Mouse (Mus musculus) heart, postnatal 36 days (tissue): Measurements from ENCODE around the gene Vps13d. TPM values are rescaled to one million over a fixed set of nuclear protein-coding genes. Genes with fewer than 3 reads are reported as not detected.

Experiments used
- DNase-seq, 2 experiments: peaks; one replicate each; pipeline ENCODE4 v3.0.0; 2021 to 2022
- intact Hi-C: fragments of 180-260 bp; cut with DNase I; formaldehyde crosslinking; loops from one replicate; pipeline ENCODE4 v1.15.1; 2025
- total RNA-seq, 2 experiments: library from RNA; stranded (reverse); gene quantifications; 2 replicates each; pipeline ENCODE4 v1.2.3; 2021

Vps13d gene
- total RNA-seq, 2 experiments from 2014 or later: 70.1 to 73.5 TPM

GRCm38 (mm10) chr4:145099853-145100252, 95.0 kb downstream of the Vps13d start:
- intact Hi-C loops: no loop called here
- no peak for DNase-seq

- intact Hi-C loops: no loop called here
- no peak for DNase-seq
Observed at GRCm38 (mm10) chr4:145099344-145099743, 95.5 kb downstream of the Vps13d start.

DNA sequence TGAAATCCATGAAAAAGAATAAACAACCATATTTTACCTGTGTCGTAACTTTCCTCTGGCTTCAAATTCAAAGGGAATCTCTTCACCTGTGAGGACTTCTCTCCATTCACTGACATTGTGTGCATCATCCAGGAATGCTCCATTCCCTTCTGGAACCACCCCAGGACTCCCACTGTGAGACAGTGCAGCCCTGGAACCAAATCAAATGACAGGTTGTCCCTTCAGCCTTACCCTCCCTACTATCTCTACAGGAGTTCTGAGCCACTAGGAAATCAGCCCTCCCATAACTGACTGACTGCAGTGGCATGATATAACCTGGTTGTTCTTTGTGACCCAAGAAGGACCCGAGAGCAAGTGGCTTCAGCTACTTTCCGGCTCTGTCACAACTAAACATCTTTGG, 96.8 kb downstream of the Vps13d start:
- intact Hi-C loops: no loop called here
- no peak for DNase-seq

GRCm38 (mm10) chr4:145096481-145097039, 98.2 kb downstream of the Vps13d start:
- DNase-seq: no peak
- intact Hi-C loops: no loop called here

DNA sequence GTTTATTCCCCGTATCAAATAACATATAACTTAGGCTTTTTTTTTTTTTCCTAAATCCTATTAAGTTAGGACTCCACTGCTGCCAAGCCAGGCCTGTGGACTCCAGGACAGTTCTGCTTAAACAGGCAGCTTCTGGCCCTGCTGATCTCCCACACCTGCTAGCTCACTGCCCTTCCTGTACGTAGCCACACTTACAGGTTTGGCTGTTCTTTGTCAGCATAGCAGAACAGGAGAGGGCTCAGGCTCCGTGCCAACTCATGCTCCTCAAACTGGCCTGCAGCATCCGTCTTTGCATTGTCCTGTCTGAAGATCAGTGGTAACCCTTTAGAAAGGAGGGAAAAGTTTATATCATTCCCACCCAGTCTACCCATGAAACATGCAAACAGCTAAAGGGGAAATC, 108.3 kb downstream of the Vps13d start:
- intact Hi-C loops: no loop called here

DNA sequence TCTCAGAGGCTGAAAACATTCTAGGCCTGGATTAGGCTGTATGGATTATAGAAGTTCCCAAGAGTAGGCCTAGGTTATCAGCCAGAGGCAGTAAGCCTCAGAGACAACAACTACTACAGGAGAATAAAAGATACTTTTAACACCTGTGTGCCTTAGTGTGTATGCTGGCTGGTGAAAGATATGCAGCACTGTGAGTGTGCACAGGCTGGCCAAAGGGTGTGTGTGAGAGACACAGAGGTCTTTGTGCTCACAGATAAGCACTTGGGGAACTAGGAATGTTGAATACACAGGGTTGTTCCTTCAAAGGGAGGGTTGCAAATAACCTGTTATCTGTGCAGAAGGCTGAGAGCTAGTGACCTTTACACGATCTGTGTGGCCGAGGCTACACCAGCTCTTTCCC, 115.5 kb downstream of the Vps13d start:
- DNase-seq: no peak
- intact Hi-C loops: no loop called here

More for the DNA sequence above, 108.3 kb downstream of the Vps13d start:
- no peak for DNase-seq

- intact Hi-C loops: no loop called here
- no peak for DNase-seq
Observed at GRCm38 (mm10) chr4:145074276-145074675, 120.5 kb downstream of the Vps13d start.

DNA sequence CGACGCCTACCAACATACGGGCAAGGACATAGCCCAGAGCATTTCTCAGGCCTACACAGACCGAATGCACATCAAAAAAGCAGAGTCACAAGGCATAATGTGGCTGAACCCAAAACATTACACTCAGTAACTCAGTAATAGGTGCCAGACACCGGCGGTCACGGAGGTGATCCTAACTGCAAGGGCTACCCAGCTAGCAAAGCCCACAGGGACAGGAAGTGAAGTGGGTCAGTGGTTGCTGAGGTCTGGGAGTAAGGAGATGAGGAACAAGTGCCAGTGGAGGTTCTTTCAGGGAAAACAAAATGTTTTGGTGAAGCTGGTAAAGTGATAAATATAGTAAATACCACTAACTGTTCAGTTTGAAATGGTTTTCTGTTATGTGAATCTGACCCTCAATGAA, 121.1 kb downstream of the Vps13d start:
- no peak for DNase-seq
- intact Hi-C loops: no loop called here

DNA sequence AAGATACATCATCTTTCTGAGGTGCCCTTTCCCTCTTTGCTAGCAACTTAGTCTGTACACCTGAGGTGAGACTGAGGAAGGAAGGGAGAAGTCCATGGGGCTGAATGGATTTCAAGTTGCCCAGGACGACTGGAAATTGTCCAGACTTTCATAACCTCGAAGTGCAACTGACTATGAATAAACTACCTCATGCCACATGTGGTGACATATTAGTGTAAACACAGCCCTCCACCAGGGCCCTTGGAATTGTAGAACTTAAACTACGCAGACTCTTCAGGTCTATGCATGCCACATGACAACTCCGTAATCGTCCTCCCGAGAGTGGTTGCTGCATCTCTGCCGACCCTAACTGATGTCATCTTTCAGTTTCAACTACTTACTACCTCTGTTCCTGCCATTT, 122.9 kb downstream of the Vps13d start:
- intact Hi-C loops: no loop called here

DNA sequence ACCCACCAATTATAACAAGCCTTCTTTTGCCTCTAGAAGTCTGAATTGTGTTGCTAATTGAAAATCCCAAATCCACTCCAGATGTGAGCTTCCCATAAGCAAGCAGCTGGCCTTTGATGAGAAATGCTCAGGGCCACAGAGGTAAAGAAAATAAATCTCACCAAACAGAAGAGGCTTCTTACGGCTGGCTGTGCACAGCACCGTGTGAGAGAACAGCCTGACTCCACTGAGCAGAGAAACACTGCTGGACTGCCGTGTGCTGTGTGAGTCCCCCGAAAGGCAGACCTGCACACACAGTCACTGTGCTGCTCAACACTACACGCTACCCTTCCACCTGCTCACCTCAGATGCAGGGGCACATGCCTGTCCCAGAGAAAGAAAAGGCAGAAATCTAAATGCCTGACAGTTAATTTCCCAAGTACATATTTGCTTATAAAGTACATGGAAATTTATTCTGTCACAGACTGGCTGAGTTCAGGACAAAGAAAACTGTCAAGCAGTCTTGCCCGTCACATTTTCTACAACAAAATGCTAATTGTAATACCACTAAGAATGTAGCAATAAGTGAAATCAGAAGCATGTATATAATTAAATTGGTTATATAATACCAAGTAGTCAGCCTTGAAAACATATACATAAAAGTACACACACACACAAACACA, 127.7 kb downstream of the Vps13d start:
- DNase-seq: no peak
- intact Hi-C loops: no loop called here

More for the DNA sequence above, 122.9 kb downstream of the Vps13d start:
- DNase-seq: no peak

DNA sequence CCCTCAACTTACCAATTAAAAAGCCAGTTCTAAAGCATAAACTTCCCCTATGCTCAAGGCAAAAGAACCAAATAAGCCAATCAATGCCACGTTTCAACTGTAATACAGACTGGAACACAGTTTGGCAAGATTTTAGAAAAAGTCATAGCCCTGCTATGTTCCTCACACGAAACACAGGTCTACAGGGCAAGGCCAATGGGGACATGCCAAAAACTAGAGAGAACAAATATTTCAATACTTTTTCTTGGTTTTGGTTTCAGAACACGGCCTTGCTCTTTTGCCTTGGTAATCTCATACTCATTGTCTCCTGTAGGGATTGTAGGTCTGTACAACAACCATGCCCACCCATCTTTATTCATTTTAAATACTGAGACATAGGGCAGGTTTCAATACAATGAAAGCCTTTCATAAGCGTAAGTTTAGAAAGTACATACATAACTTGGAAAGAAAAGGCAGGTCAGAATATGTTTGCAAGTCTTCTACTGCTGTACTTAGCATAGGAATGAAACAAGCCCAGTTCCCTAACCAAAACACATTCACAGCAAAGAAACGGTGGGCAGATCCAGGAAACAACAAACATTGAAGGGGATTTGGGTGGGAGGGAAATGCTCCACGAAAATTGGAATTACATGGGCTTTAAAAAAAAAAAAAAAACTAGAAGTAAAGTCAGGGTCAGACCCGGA, 128.3 kb downstream of the Vps13d start:
- no peak for DNase-seq
- intact Hi-C loops: no loop called here

GRCm38 (mm10) chr4:145058749-145059442, 135.9 kb downstream of the Vps13d start:
- DNase-seq: no peak
- intact Hi-C loops: loop anchor here (10.0 kb wide), 1 partner anchor 294 kb away; no protein-coding TSS in a partner anchor

DNA sequence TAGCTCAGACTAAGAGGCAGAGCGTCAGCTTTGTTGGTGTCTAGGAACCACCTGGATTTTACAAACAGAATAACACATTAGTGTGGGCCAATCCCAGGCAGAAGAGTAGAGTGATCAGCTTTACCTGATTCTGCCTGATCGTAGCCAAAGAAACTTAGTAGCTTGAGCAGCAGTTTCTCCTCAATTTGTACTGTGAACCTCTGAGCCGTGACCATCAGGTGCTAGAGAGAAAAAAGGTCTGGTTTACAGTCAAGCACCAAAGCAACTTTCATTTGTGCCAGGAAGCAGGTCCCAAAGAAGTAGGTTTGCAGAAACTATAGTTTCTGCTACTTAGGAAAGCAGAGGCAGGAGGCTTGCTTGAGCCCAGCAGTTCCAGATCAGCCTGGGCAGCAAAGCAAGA, 138.5 kb downstream of the Vps13d start:
- intact Hi-C loops: loop anchor here (10.0 kb wide), 1 partner anchor 292 kb away; no protein-coding TSS in a partner anchor
- DNase-seq: no peak

DNA sequence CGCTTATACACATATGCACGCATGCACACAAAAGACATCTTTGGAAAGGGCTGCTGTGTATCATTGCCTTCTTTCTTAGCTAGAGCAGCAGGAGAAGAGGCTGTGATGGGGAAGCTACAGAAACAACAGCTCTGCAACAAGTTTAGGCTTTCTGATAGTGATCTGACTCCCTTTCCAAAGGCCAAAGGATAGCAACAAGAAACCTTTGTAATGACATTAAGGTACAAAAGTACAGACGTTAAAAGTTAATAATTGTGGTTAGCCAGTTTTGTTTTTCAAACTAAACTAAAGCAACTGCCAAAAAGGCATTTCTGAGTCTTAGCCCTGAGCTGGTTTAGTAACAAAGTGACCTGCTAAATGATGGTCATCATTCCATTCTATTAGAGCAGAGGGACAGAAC, 139.0 kb downstream of the Vps13d start:
- DNase-seq: no peak
- intact Hi-C loops: loop anchor here (10.0 kb wide), 1 partner anchor 291 kb away; no protein-coding TSS in a partner anchor

GRCm38 (mm10) chr4:145054369-145054768, 140.4 kb downstream of the Vps13d start:
- intact Hi-C loops: loop anchor here (10.0 kb wide), 1 partner anchor 290 kb away; no protein-coding TSS in a partner anchor
- no peak for DNase-seq

DNA sequence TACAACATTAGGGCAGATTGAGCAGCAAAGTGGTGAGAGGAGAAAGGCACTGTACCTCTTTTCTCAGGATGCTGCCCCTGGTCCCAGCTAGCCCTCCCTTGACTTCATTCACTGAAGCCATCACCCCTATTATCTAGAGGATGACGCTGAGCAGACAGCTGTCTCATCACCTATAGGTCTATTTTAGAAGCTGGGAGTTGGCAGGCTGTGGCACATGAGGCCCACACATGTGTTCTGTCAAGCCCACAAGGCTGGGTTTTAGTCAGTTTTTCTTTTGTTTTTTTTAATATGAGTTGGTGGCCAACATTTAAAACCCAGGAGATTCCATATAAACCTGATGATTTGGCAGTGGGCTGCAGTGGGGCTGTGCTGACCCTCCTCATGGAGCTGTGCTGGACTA, 142.1 kb downstream of the Vps13d start:
- intact Hi-C loops: loop anchor here (2.0 to 10.0 kb wide), 2 partner anchors 162 to 288 kb away; no protein-coding TSS in a partner anchor
- no peak for DNase-seq

- intact Hi-C loops: loop anchor here (2.0 to 10.0 kb wide), 2 partner anchors 161 to 287 kb away; no protein-coding TSS in a partner anchor
- no peak for DNase-seq
Observed at GRCm38 (mm10) chr4:145052282-145052681, 142.5 kb downstream of the Vps13d start.

- intact Hi-C loops: loop anchor here (10.0 kb wide), 1 partner anchor 287 kb away; no protein-coding TSS in a partner anchor
- no peak for DNase-seq
Observed at GRCm38 (mm10) chr4:145051209-145051969, 143.4 kb downstream of the Vps13d start.

DNA sequence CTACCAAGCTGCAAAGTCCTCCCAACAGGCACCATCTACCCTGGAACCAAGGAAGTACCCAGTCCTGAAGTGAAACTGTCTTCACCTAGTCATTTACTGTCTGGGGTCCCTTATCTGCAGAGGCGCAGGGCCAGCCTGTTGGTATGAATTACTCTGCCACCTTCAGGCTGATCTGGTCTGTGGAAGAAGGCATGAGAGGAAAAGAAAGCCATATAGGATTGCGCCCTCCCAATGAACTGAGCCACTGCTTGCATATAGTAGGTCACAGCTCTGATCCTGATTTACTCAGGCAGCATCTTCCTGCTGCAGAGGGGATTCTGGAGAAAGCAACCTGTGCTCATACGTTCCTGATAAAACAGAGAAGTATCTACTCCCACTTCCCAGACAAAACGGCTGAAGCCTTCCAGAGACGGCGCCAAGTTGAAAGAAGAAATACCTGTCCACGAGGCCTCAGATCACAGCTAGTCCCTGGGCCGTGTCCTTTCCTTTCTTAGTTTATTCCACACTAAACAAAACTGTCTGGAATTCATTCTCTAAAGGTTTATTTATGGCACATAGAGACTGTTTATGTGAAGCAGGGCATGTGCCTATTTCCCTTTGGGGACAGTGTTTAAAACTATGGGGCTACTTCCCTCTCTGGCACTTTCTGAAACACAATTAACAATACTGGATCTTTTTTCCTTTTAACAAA, 144.1 kb downstream of the Vps13d start:
- intact Hi-C loops: loop anchor here (10.0 kb wide), 1 partner anchor 286 kb away; no protein-coding TSS in a partner anchor
- no peak for DNase-seq
